Mouse (Mus musculus) small intestine, adult 2 months (tissue): ENCODE measurements at regions not wholly inside any gene's neighbourhood (a gene's known extent, or its start where the extent isn't known, plus 50 kb on each side); places are given as distances from the start of the nearest gene placed in this dataset.

Experiments
- H3K27ac ChIP-seq: fragments of 200-500 bp; 2 replicates; pipeline ENCODE4 v1.5.1; 2012; ENCODE audit warnings: low read depth, low read length, control low read depth, inconsistent platforms; ENCODE audit not compliant: insufficient read depth
- H3K27me3 ChIP-seq: fragments of 200-500 bp; 2 replicates; pipeline ENCODE4 v1.6.1; 2012; ENCODE audit warnings: mild to moderate bottlenecking, moderate library complexity, low read length, inconsistent platforms; ENCODE audit not compliant: control insufficient read depth, insufficient read depth
- H3K36me3 ChIP-seq: fragments of 200-500 bp; 2 replicates; pipeline ENCODE4 v1.6.1; 2012; ENCODE audit warnings: mild to moderate bottlenecking, low read length, control low read depth, inconsistent platforms; ENCODE audit not compliant: control insufficient read depth, insufficient read depth
- H3K4me1 ChIP-seq: fragments of 200-500 bp; 2 replicates; pipeline ENCODE4 v1.6.1; 2012; ENCODE audit warnings: low read length, inconsistent platforms, mixed read lengths; ENCODE audit not compliant: control insufficient read depth, insufficient read depth, insufficient read length
- H3K4me3 ChIP-seq: fragments of 200-500 bp; 2 replicates; pipeline ENCODE4 v1.5.1; 2012; ENCODE audit warnings: low read depth, mild to moderate bottlenecking, control low read depth, inconsistent platforms, low read length, moderate library complexity
- CTCF ChIP-seq: fragments of 200-500 bp; IDR thresholded peaks from 2 replicates; pipeline ENCODE4 v1.5.1; 2012; ENCODE audit warnings: low read depth, mild to moderate bottlenecking, control low read depth, inconsistent platforms, low read length, moderate library complexity, mixed read lengths; ENCODE audit not compliant: insufficient replicate concordance, insufficient read length; ENCODE audit errors: extremely low read depth
- POLR2A ChIP-seq: fragments of 200-500 bp; IDR thresholded peaks from 2 replicates; pipeline ENCODE4 v1.6.1; 2012; ENCODE audit warnings: low read depth, mild to moderate bottlenecking, control low read depth, inconsistent platforms, low read length, moderate library complexity
- WGBS: fragments of 180-500 bp; shearing (Covaris S2); methylation state at CpG from one replicate; pipeline ENCODE4 v1.1.7; 2018; 5-methylcytosine and 5-hydroxymethylcytosine counted together

GRCm38 (mm10) chr15:37154934-37155333 is 147.4 kb upstream of the Zfp706 start:
- Histone ChIP-seq H3K4me1 (no peaks in the 10 kb centered on the region), H3K27me3 (no peaks in the 10 kb centered on the region), H3K27ac (no peak overlapping the region), H3K4me3 (no peak overlapping the region), H3K36me3 (no peaks in the 10 kb centered on the region)
- WGBS = 70% methylated on average over 4 of the region's 4 CpGs
- TF ChIP-seq CTCF (no peak), POLR2A (no peak)

- Histone ChIP-seq H3K36me3 (no peaks in the 10 kb centered on the region), H3K4me1 (no peaks in the 10 kb centered on the region), H3K27me3 (no peaks in the 10 kb centered on the region), H3K4me3 (no peak overlapping the region), H3K27ac (no peak overlapping the region)
- 70% methylated on average over 6 of the region's 6 CpGs for WGBS
- TF ChIP-seq POLR2A = no peak
Observed at GRCm38 (mm10) chr15:37153177-37153576, 145.6 kb upstream of the Zfp706 start.

- Histone ChIP-seq H3K27ac (peak overlapping the region; percentile 69), H3K36me3 (no peaks in the 10 kb centered on the region), H3K27me3 (no peaks in the 10 kb centered on the region), H3K4me3 (peak overlapping the region; percentile 79), H3K4me1 (0 out of 2 replicates have a peak, but pooled peaks cover 1% of the 10 kb centered on the region)
- TF ChIP-seq CTCF = no peak
- TF ChIP-seq POLR2A = peak; percentile 34
- 1% methylated on average over 35 of the region's 35 CpGs for WGBS
Observed at GRCm38 (mm10) chr15:37135590-37136164, 128.1 kb upstream of the Zfp706 start.

- Histone ChIP-seq H3K4me1 (0 out of 2 replicates have a peak, but pooled peaks cover 1% of the 10 kb centered on the region), H3K27ac (peak overlapping the region; percentile 69), H3K4me3 (peak overlapping the region; percentile 79), H3K27me3 (no peaks in the 10 kb centered on the region), H3K36me3 (no peaks in the 10 kb centered on the region)
- 9% methylated on average over 20 of the region's 20 CpGs for WGBS
- TF ChIP-seq CTCF (no peak), POLR2A (no peak; the same call in 1 of the 2 replicates)
Observed at GRCm38 (mm10) chr15:37134913-37135589, 127.5 kb upstream of the Zfp706 start.

- Histone ChIP-seq H3K27ac (no peak overlapping the region), H3K36me3 (no peaks in the 10 kb centered on the region), H3K4me3 (no peak overlapping the region), H3K27me3 (no peaks in the 10 kb centered on the region), H3K4me1 (0 out of 2 replicates have a peak, but pooled peaks cover 1% of the 10 kb centered on the region)
- TF ChIP-seq CTCF = no peak
- no peak for TF ChIP-seq POLR2A
- WGBS = 35% methylated on average over 4 of the region's 4 CpGs
Observed at GRCm38 (mm10) chr15:37134386-37134785, 126.8 kb upstream of the Zfp706 start.

GRCm38 (mm10) chr15:37133916-37134315 is 126.3 kb upstream of the Zfp706 start:
- 52% methylated on average over 5 of the region's 5 CpGs for whole genome bisulfite sequencing
- Histone ChIP-seq H3K36me3 (no peaks in the 10 kb centered on the region), H3K27ac (no peak overlapping the region), H3K4me3 (no peak overlapping the region), H3K4me1 (0 out of 2 replicates have a peak, but pooled peaks cover 1% of the 10 kb centered on the region), H3K27me3 (no peaks in the 10 kb centered on the region)
- TF ChIP-seq POLR2A (no peak), CTCF (no peak)

GRCm38 (mm10) chr15:37127681-37128080 is 120.1 kb upstream of the Zfp706 start:
- 84% methylated on average over 7 of the region's 7 CpGs for WGBS
- H3K27ac ChIP-seq = no peak overlapping the region

More at GRCm38 (mm10) chr15:37127681-37128080, 120.1 kb upstream of the Zfp706 start:
- H3K4me3 ChIP-seq = no peak overlapping the region
- no peaks in the 10 kb centered on the region for H3K27me3 ChIP-seq
- peaks cover 7% of the 10 kb centered on the region; the same call in 1 of the 2 replicates for H3K4me1 ChIP-seq
- no peak for TF ChIP-seq CTCF
- no peak for TF ChIP-seq POLR2A
- no peaks in the 10 kb centered on the region for H3K36me3 ChIP-seq
